Mouse (Mus musculus) cerebellum, postnatal 10 days (tissue): Measurements from ENCODE around the gene Gpr142.

Experiments
- DNase-seq, 2 experiments: peaks; one replicate each; pipeline ENCODE4 v3.0.0; 2021; ENCODE audit warnings: mixed read lengths in 2 of 2

Gpr142 gene

DNA sequence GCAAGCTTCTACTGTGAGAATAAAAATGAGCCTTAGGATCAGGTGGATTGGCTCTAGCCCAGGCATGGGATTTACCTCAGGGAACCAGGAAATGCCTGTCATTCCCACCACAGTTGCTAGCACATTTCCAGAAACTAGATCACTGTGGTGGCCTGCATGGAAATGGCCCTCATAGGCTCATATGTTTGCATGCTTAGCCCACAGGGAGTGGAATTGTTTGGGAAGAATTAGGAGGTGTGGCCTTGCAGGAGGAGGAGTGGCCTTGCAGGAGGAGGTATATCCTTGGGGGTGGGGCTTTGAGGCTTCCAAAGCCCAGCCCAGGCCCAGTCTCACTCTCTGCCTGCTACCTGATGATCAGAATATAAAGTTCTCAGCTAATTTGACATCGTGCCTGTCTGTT lies 3.2 kb downstream of the Gpr142 start:
- DNase-seq, result no peak

GRCm38 (mm10) chr11:114802540-114803267 lies 4.0 kb downstream of the Gpr142 start:
- DNase-seq, result no peak

GRCm38 (mm10) chr11:114803990-114804389 lies 5.3 kb downstream of the Gpr142 start:
- peak; percentile 13 to 26 for DNase-seq

GRCm38 (mm10) chr11:114807025-114807424 lies 8.3 kb downstream of the Gpr142 start:
- DNase-seq, result peak in 1 of 2 experiments; percentile 35

GRCm38 (mm10) chr11:114807686-114808427 lies 9.1 kb downstream of the Gpr142 start:
- peak; percentile 13 to 76 for DNase-seq

GRCm38 (mm10) chr11:114809371-114809770 lies 10.6 kb downstream of the Gpr142 start:
- peak in 1 of 2 experiments; percentile 56 for DNase-seq

DNA sequence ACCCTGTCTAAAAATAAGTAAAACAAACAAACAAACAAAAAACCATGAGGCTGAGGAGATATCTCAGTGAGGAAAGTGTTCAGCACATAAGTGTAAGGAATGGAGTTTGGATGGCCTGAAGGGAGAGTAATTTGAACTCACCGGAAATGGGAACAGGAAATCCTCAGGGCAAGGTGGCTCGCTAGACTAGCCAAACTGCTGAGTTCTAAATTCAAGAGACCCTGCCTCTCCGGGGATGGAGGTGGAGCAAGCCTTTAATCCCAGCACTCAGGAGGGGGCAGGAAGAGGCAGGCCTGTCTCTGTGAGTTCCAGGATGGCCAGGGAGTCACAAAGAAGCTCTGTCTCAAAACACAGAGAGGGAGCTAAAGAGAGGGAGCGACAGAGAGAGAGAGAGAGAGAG lies 11.6 kb downstream of the Gpr142 start:
- no peak for DNase-seq

DNA sequence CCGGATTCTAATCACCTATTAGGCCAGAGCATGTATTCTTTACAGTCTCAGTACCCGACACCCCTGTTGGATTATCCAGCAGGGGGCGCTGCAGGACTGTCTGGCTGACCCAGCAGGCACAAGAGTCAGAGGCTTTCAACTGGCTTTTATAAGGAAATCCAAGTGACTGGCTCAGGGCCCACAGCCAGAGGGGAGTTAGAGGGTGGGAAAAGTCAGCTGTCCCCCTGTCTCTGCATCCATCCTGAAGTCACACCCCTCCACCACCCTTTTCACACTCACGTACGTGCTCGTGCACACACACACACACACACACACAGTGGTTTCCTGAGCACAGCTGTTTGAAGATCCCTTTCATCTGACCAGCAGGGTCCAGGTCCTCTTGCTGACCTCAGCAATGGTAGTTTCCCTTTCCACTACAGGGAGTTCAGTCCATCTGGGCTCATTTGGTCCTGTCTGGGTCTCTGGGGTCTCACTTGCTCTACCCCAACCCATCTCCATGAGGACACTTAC lies 14.1 kb downstream of the Gpr142 start:
- DNase-seq, result peak; percentile 98 to 100

GRCm38 (mm10) chr11:114814873-114815592 lies 16.3 kb downstream of the Gpr142 start:
- DNase-seq, result peak; percentile 76 to 80

DNA sequence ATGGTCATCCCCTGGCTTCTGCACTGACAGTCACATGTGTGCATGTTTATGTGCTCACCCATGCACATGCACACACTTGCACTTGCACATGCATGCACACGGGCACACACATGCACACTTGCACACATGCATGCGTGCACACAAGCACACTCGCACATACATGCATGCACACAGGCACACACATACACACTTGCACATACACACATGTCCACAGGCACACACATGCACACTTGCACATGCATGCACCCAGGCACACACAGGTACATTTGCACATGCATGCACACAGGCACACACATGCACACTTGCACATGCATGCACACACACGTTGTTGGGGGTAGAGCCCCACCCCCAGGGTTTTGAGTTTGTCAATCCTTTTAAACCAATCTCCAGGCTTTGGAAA lies 18.2 kb downstream of the Gpr142 start:
- no peak for DNase-seq

GRCm38 (mm10) chr11:114818185-114818584 lies 19.5 kb downstream of the Gpr142 start:
- no peak for DNase-seq

GRCm38 (mm10) chr11:114819110-114819509 lies 20.4 kb downstream of the Gpr142 start:
- DNase-seq, result no peak

DNA sequence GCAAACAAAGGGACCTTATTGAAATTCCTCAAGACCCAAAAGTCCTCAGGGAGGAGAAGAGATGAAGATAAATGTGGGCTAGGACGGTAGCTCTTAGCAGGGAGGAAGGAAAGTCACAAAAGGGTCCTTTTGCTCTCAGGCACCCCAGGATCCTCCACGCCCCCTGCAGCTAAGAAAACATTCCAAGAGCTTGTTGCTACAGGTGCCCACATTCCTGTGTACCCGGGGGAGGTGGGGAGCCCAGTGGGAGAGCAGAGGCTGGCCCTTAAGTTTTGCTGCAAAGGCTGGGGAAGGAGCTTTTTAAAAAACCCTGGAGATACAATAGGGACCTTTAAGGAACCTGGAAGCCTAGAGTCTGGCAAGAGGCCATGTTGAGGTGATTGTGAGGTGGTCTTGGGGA lies 21.7 kb downstream of the Gpr142 start:
- DNase-seq, result no peak

DNA sequence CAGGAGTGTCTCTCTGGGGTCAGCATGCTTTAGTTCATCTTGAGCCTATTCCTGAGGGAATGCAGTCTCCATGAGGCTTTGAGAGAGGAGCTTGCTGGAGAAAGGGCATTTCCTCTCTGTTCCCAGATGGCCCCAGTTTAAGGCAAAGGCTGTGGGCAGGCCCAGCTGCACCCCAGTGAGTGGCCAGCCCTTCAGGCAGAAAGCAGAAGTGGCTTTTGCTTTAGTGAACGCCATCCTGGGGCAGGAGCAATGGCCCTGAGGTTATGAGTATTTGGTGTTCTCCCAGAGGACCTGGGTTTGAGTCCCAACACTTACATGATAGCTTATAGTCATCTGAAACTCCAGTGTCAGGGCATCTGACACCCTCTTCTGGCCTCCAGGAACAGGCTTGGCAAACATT lies 22.6 kb downstream of the Gpr142 start:
- DNase-seq, result no peak

DNA sequence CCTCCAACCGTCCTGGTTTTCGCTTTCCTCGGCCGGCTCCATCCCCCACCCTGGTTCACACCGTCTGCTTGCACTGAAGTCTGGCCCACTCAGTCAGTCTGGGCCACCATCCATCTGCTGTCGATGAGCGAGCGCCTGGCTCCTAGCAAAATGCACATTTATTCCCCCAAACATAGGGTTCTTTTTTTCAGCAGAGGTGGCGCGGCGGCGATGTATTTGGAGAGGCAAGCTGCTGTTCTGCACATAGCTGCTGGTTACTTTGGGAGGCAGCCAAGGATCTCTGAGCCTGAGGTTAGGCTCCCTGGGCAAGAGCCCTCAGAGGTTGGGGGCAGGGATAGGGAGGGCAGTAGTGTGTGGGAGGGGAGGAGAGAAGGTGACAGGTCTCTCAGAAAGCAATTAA lies 24.0 kb downstream of the Gpr142 start:
- peak; percentile 92 to 93 for DNase-seq

DNA sequence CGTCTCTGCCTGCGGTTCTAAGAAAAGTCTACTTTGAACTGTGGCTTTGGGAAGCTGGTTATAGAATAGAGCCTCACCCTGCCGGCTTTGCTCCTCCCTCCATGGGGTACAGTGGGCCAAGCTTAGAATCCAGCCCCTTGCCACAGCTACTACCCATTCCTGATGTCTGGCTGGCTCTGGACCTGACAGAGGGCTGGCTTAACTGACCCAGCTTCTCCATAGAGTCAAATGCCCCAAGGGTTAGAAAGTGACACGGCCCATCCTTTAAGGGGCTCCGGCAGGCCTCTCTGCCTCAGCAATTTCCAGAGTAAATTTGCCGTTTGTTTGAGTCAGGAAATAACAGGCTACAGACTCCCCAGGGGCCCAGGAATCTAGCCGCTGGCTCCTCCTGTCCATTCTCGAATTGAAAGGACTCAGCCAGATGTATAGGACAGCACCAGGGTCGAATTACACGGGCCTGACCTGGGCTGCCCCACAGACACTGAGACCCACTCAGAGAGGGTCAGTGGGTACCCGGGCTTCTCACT lies 24.5 kb downstream of the Gpr142 start:
- DNase-seq, result no peak

DNA sequence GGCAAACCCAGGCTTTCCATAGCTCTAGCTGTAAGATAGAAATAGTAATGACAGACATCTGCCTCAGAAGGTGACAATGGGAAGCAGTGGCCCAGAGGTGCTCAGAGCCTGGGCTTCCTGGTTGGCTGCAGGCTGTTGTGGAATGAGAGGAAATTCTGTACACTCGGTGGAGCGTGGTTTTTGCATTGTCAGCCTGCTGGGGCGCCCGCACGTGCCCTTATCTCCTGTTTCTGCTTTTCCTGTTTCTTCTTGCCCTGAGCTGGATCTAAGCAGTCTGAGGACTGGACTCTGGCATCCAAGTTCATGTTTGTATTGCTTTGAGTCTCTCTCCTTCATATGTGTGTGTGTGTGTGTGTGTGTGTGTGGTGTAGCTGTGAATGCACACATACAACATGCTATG lies 28.0 kb downstream of the Gpr142 start:
- DNase-seq, result no peak

GRCm38 (mm10) chr11:114829499-114830432 lies 31.0 kb downstream of the Gpr142 start:
- DNase-seq, result peak; percentile 90

DNA sequence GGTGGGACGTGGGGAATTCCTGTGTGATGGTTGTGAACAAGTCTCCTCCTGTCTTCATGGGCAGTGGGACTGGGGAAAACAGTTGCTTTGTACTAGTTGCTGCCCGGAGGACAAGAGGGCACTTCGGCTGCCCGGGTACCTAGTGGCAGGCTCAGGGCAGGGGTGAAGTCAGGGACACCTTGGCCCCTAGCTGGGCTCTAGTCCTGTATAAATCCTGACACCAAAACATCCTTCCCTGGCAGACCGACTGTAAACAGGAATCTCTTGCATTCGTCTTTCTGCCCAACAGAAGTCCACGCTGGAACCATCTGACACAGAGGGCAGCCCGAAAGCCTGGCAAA lies 31.7 kb downstream of the Gpr142 start:
- no peak for DNase-seq

GRCm38 (mm10) chr11:114833166-114833565 lies 34.4 kb downstream of the Gpr142 start:
- DNase-seq, result no peak

DNA sequence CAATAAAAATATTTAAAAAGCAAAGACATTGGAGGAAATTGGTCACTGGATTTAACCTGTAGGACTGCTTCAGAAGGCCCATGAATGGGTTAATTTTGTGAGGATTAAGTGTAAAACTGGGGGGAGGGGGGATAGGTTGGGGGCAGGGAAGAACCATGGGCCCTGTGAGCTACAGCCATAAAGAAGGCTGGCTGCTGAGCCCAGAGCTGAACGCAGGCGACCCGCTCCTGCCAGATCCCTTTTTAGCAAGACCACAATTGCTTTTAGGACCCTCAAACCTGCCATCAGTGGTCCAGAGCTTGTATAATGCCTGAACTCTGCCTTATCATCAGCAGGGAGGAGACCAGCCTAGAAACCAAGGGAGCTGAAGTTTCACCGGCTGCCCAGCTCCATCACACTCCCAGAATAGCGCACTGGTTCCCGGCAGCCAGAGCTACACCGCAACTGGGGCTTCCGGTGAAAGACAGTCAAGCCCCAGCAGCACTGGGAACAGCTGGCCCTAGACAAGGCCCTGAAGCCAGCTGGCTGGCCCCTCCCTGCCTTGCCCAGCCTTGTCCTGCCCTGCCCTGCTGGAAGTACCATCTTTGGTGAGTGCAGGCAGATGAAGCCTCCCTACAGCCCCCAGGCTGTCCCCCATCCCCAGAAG lies 45.2 kb downstream of the Gpr142 start:
- peak in 1 of 2 experiments; percentile 48 for DNase-seq
